Mouse (Mus musculus) macrophage (primary cell): ENCODE results near the gene Pdzk1. TPM values are rescaled to one million over a fixed set of nuclear protein-coding genes. Genes with fewer than 3 reads are reported as not detected.

Experiments used
- H3K27ac ChIP-seq: fragments of 350-480 bp; formaldehyde crosslinking; 2 replicates; pipeline ENCODE4 v1.9.0; 2021
- H3K36me3 ChIP-seq: fragments of 350-480 bp; formaldehyde crosslinking; 2 replicates; pipeline ENCODE4 v1.9.0; 2021; ENCODE audit errors: inconsistent target
- H3K4me3 ChIP-seq: fragments of 350-480 bp; formaldehyde crosslinking; 2 replicates; pipeline ENCODE4 v1.9.0; 2021; ENCODE audit errors: inconsistent target
- H3K79me2 ChIP-seq: fragments of 350-480 bp; formaldehyde crosslinking; 2 replicates; pipeline ENCODE4 v1.9.0; 2021; ENCODE audit errors: inconsistent target
- WGBS: methylation state at CpG from one replicate; pipeline ENCODE4 v1.1.7; 2026; ENCODE audit warnings: inconsistent platforms; ENCODE audit not compliant: missing documents; 5-methylcytosine and 5-hydroxymethylcytosine counted together
- polyA plus RNA-seq: library from polyadenylated mRNA; stranded (reverse); fragments of 250-400 nt; gene quantifications from 3 replicates; pipeline ENCODE4 v1.2.4, GENCODE M21; 2018; ENCODE audit warnings: inconsistent platforms
- total RNA-seq, 78 experiments: library from RNA; depleted of rRNA; stranded (reverse); fragments of 250-400 nt; gene quantifications; 1 replicate in 9 of 78; 2 replicates in 24 of 78; 3 replicates in 43 of 78; 4 replicates in 2 of 78; pipeline ENCODE4 v1.2.4; 2018; ENCODE audit warnings: inconsistent platforms in 56 of 78

Pdzk1 gene
- 1 to 10 TPM in 12 of 26 experiments, under 1 TPM in 7, not detected in 7; 0.30 to 5.7 (median 1.4) TPM for total RNA-seq (2018; cell fraction: chromatin; rRNA removed)
- total RNA-seq (2018; cell fraction: cytosol; rRNA removed), result under 1 TPM in 8 of 26 experiments, not detected in 18; 0.03 to 0.50 (median 0.11) TPM
- 1 to 10 TPM in 4 of 26 experiments, under 1 TPM in 11, not detected in 11; 0.24 to 6.2 (median 0.78) TPM for total RNA-seq (2018; cell fraction: nucleus; rRNA removed)
- not detected in 3 replicates for polyA plus RNA-seq

DNA sequence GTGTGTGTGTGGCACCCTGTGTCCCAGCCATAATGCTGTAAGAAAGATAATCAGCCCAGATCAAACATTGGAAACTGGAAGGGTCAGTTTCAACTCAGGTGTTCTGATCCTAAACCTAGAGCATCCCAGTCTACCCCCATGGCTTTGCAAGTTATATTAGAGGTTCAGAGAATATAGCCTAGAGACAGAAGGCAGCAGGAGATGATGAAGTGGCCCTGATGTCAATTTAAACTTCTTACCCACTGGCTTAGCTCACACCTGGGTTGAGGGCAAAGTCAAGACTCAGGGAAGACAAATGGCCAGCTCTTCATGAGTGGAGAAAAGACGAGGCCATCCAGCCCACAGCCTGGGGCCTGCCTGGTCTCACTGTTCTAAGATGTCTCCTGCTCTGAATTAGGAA lies at the start of gene Pdzk1, which contains the start of gene Cd160:
TSS of gene Pdzk1 (plus strand) at position 301 of the 400 bp plus-strand sequence.
TSS of gene Cd160 (minus strand) at position 368 of the 400 bp plus-strand sequence.
- H3K79me2 ChIP-seq, result no peaks in the 10 kb centered on the region
- H3K27ac ChIP-seq, result no peak within 1 kb of the TSS
- 83% methylated on average over 1 of the region's 1 CpGs for WGBS
- no peak within 1 kb of the TSS for H3K4me3 ChIP-seq
- no peaks in the 10 kb centered on the region for H3K36me3 ChIP-seq

DNA sequence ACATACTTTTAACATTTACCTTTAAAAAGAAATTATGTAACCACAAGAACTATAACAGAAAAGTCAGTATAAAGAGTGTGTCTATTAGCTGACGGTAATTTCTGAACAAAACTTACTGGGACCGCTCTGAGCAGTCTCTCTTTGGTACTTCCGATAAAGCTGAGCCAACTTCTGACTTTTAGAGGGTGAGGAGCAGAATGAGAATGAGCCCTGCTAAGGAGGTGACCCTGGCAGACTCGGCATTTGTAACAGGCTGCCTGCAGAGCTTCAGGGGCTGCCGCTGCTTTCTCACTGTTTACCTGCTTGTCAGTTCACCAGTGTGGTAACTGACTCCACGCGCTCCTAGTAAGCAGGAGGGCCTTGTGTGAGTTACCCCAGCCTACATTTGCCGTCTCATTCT lies 46.8 kb upstream of the Pdzk1 start:
- peaks cover 53% of the 10 kb centered on the region for H3K79me2 ChIP-seq
- WGBS, result 97% methylated on average over 8 of the region's 8 CpGs
- no peak overlapping the region for H3K27ac ChIP-seq
- H3K36me3 ChIP-seq, result peaks cover 34% of the 10 kb centered on the region
- no peak overlapping the region for H3K4me3 ChIP-seq

DNA sequence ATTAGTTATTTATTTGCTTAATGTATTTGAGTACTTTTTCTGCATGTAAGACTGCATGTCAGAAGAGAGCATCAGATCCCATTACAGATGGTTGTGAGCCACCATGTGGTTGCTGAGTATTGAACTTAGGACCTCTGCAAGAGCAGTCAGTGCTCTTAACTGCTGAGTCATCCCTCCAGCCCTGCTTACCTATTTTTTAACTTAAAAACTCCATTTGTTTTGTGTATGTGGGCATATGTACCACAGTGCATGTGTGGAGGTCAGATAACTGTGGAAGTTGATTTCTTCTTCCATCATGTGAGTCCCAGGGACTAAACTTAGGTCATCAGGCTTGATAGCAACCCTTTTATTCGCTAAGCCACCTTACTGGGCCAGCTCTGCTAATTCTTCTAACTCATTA lies 41.3 kb upstream of the Pdzk1 start:
- 92% methylated on average over 1 of the region's 1 CpGs for WGBS

DNA sequence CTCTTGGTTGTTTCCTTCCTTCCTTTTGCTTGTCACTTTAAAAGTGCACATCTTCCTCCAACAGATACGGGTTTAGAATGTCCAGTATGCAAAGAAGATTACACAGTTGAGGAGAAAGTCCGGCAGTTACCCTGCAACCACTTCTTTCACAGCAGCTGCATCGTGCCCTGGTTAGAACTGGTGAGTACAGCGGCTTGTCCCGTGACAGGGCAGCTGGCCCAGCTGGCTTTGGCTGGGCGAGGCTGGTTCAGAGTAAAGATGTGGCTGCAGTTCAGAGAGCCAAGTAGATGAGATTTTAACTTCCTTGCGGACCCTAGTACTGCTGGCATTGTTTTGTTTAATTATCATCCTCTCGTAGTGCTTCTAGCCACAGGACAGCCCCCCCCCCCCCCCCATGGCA lies 40.6 kb upstream of the Pdzk1 start:
- Histone ChIP-seq H3K4me3 (no peak overlapping the region), H3K36me3 (peaks cover 78% of the 10 kb centered on the region), H3K27ac (no peak overlapping the region), H3K79me2 (no peaks in the 10 kb centered on the region)
- 93% methylated on average over 8 of the region's 8 CpGs for WGBS

More for the DNA sequence above, 41.3 kb upstream of the Pdzk1 start:
- H3K79me2 ChIP-seq, result peaks cover 3% of the 10 kb centered on the region; the same call in 1 of the 2 replicates
- no peak overlapping the region for H3K4me3 ChIP-seq
- H3K27ac ChIP-seq, result no peak overlapping the region
- H3K36me3 ChIP-seq, result peaks cover 75% of the 10 kb centered on the region

DNA sequence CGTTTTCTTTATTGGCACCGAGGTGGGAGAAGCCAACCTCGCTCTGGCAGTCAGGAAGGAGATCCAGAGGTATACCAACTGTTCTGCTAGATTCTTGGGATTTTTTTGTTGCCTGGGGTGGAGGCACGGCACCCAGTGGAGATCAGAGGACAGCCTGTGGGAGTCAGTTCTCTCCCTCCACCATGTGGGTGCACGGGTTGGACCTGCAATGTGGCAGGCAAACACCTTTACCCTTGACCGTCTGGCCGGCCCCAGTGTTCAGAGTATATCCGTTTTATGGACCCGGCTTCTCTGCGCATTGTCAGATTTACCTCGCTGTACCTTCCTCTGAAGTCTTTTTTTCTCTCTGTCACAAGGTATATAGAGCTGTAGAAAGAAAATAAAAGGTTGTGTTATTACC lies 28.8 kb upstream of the Pdzk1 start:
- Histone ChIP-seq H3K27ac (no peak overlapping the region), H3K79me2 (no peaks in the 10 kb centered on the region), H3K4me3 (no peak overlapping the region), H3K36me3 (peaks cover 5% of the 10 kb centered on the region; the same call in 1 of the 2 replicates)
- 92% methylated on average over 11 of the region's 11 CpGs for WGBS

GRCm38 (mm10) chr3:96802214-96802613 lies 26.9 kb upstream of the Pdzk1 start:
- Histone ChIP-seq H3K36me3 (peaks cover 5% of the 10 kb centered on the region; the same call in 1 of the 2 replicates), H3K27ac (no peak overlapping the region), H3K79me2 (no peaks in the 10 kb centered on the region), H3K4me3 (no peak overlapping the region)
- WGBS, result 88% methylated on average over 1 of the region's 1 CpGs

DNA sequence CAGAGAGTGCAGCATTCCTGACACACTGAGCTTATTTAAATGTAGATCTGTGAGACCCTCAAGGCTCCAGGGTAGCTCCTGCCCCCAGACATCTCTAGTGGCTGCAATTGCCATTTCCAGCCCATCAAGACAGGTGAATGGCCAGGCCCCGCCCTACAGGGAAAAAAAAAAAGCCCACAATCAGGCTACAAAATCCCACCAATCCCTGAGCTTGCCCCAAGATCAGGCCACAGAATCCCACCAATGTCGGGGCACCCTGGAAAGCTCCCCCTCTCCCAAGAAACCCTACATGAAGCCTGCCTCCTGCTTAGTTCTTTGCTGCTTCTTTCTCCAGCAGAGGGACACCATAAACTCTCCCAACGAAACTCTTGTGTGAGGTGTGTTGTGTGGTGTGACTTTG lies 20.9 kb upstream of the Pdzk1 start:
- Histone ChIP-seq H3K4me3 (no peak overlapping the region), H3K36me3 (no peaks in the 10 kb centered on the region)
- 87% methylated on average over 2 of the region's 3 CpGs for WGBS

DNA sequence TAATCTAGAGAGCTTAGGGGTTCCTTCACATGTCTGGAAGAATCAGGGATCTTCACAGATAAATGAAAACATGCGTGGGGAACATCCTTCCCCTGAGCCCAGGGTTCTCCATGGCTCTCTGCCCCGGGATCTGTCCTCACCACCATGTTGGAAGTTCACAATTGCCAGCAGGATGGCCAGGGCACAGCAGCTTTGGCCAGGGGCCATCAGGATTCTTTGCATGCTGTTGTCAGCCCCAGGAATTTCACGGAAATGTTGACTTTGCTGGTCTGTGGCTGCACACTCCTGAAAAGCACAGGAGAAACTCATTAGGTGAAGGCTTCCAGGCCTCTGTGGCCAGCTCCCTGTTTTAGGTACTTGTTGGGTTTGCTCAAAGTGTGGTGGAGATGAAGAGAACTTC lies 20.4 kb upstream of the Pdzk1 start:
- Histone ChIP-seq H3K36me3 (no peaks in the 10 kb centered on the region), H3K79me2 (no peaks in the 10 kb centered on the region), H3K4me3 (no peak overlapping the region), H3K27ac (no peak overlapping the region)
- 100% methylated on average over 3 of the region's 3 CpGs for WGBS

More for the DNA sequence above, 20.9 kb upstream of the Pdzk1 start:
- H3K27ac ChIP-seq, result no peak overlapping the region
- no peaks in the 10 kb centered on the region for H3K79me2 ChIP-seq

DNA sequence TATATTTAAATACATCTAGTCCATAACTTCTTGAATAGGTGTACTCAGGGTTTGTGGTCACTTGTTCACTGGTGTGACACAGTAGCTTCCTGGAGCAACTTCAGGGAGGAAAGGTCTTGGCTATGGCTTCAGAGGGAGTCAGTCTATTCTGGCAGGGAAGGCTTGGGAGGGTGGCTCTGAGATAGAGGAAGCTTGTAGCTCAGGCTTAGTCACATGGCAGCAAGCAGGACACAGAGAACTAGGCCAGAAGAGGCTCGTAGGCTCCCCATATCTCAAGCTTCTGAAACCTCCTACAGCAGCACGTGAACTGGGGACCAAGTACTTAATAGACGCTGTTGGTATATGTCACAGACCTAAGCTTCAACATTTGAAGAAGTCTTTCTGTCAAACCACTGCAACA lies 17.9 kb upstream of the Pdzk1 start:
- Histone ChIP-seq H3K79me2 (no peaks in the 10 kb centered on the region), H3K4me3 (no peak overlapping the region), H3K27ac (no peak overlapping the region), H3K36me3 (no peaks in the 10 kb centered on the region)
- 56% methylated on average over 3 of the region's 3 CpGs for WGBS

- Histone ChIP-seq H3K79me2 (no peaks in the 10 kb centered on the region), H3K4me3 (peak overlapping the region; percentile 8; the same call in 1 of the 2 replicates), H3K27ac (no peak overlapping the region), H3K36me3 (no peaks in the 10 kb centered on the region)
- WGBS, result 21% methylated on average over 20 of the region's 20 CpGs
These were observed 16.5 kb upstream of the Pdzk1 start for GRCm38 (mm10) chr3:96812395-96813091.

- no peaks in the 10 kb centered on the region for H3K36me3 ChIP-seq
- H3K27ac ChIP-seq, result no peak overlapping the region
- H3K79me2 ChIP-seq, result no peaks in the 10 kb centered on the region
- WGBS, result 18% methylated on average over 8 of the region's 9 CpGs
- H3K4me3 ChIP-seq, result peak overlapping the region; percentile 8; the same call in 1 of the 2 replicates
These were observed 16.0 kb upstream of the Pdzk1 start for GRCm38 (mm10) chr3:96813106-96813505.

DNA sequence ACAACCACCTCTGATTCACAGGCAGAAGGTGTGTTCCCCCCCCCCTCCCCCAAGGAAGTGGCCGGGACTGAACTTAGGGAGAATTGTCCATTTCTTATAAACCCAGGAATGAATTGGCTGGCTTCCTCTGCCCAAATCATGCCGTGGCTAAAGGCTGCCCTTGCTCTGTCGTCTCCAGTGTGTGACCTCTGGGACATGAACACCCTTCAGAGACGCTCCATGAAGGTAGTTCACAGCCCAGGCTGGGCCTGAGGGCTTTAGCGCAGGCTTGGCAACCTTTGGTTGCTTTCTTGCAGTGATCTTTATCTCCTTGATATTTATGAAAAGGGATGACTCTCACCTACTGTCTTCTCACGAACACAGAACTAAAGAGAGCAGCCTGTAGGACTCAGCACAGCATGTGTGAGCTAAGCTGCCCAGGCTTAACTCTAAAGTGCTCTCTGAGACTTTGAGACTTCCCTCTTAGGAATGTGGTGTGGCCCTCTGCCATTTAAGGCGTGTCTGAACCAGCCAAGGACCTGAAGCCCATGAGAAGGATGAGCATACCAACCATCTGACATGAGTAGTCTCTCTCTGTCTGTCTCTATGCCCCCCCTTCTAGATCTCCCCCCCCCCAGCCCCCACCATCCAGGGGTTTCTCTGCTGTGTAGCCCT lies 15.4 kb upstream of the Pdzk1 start:
- Histone ChIP-seq H3K36me3 (no peaks in the 10 kb centered on the region), H3K27ac (no peak overlapping the region), H3K4me3 (no peak overlapping the region), H3K79me2 (no peaks in the 10 kb centered on the region)
- WGBS, result 53% methylated on average over 6 of the region's 7 CpGs

- 65% methylated on average over 6 of the region's 6 CpGs for WGBS
- Histone ChIP-seq H3K27ac (no peak overlapping the region), H3K36me3 (no peaks in the 10 kb centered on the region), H3K79me2 (no peaks in the 10 kb centered on the region), H3K4me3 (no peak overlapping the region)
These were observed 14.7 kb upstream of the Pdzk1 start for GRCm38 (mm10) chr3:96814342-96814741.

GRCm38 (mm10) chr3:96820116-96820915 lies 8.8 kb upstream of the Pdzk1 start:
- 82% methylated on average over 6 of the region's 6 CpGs for WGBS
- Histone ChIP-seq H3K79me2 (no peaks in the 10 kb centered on the region), H3K36me3 (no peaks in the 10 kb centered on the region), H3K27ac (no peak overlapping the region), H3K4me3 (no peak overlapping the region)
